Mouse (Mus musculus): Measurements from ENCODE around the gene Rassf2.

The Rassf2 gene

GRCm38 (mm10) chr2:132034590-132035469, 4.8 kb upstream of the Rassf2 start:
- DNase-seq, result no peak

- DNase-seq, result no peak
Measured at GRCm38 (mm10) chr2:132031364-132032095, 1.5 kb upstream of the Rassf2 start.

- DNase-seq, result no peak
Measured at GRCm38 (mm10) chr2:132030418-132031363, 633 bp upstream of the Rassf2 start.

- DNase-seq, result peak; percentile 49
Measured at GRCm38 (mm10) chr2:132028894-132029605, 1.0 kb downstream of the Rassf2 start.

GRCm38 (mm10) chr2:132028107-132028506, 2.0 kb downstream of the Rassf2 start:
- DNase-seq, result no peak

- DNase-seq, result no peak
Measured at GRCm38 (mm10) chr2:132027366-132027765, 2.7 kb downstream of the Rassf2 start.

GRCm38 (mm10) chr2:132024028-132024427, 6.0 kb downstream of the Rassf2 start:
- DNase-seq, result no peak

- peak; percentile 31 for DNase-seq
Measured at GRCm38 (mm10) chr2:132022621-132023020, 7.4 kb downstream of the Rassf2 start.

GRCm38 (mm10) chr2:132021616-132022015, 8.4 kb downstream of the Rassf2 start:
- DNase-seq, result no peak

- peak; percentile 31 for DNase-seq
Measured at GRCm38 (mm10) chr2:132020991-132021541, 9.0 kb downstream of the Rassf2 start.

GRCm38 (mm10) chr2:132020420-132020819, 9.6 kb downstream of the Rassf2 start:
- no peak for DNase-seq

- no peak for DNase-seq
Measured at GRCm38 (mm10) chr2:132019372-132019811, 10.7 kb downstream of the Rassf2 start.

- no peak for DNase-seq
Measured at GRCm38 (mm10) chr2:132018156-132018555, 11.9 kb downstream of the Rassf2 start.

GRCm38 (mm10) chr2:132017611-132018010, 12.4 kb downstream of the Rassf2 start:
- DNase-seq, result peak; percentile 70

- no peak for DNase-seq
Measured at GRCm38 (mm10) chr2:132016034-132016433, 14.0 kb downstream of the Rassf2 start.

- DNase-seq, result no peak
Measured at GRCm38 (mm10) chr2:132013152-132013551, 16.9 kb downstream of the Rassf2 start.

GRCm38 (mm10) chr2:132010781-132011180, 19.3 kb downstream of the Rassf2 start:
- DNase-seq, result no peak

GRCm38 (mm10) chr2:132008186-132008585, 21.9 kb downstream of the Rassf2 start:
- no peak for DNase-seq

GRCm38 (mm10) chr2:132007475-132007819, 22.6 kb downstream of the Rassf2 start:
- no peak for DNase-seq

- peak; percentile 78 for DNase-seq
Measured at GRCm38 (mm10) chr2:132006561-132007474, 23.2 kb downstream of the Rassf2 start.

GRCm38 (mm10) chr2:132005445-132005844, 24.6 kb downstream of the Rassf2 start:
- no peak for DNase-seq

All from kidney, postnatal 10 days (tissue).